Mouse (Mus musculus): Measurements from ENCODE around the gene Dlk1.
"Not testable (repeated sequence)": the region's sequence is repeated elsewhere in the genome, so short reads cannot be mapped to it uniquely, and the experiment has no call there.

Dlk1 gene

GRCm38 (mm10) chr12:109486525-109486924 lies 33.9 kb downstream of the Dlk1 start:
- DNase-seq: not testable (repeated sequence)

- DNase-seq: peak; percentile 76 to 83
Measured at GRCm38 (mm10) chr12:109491701-109492100, 39.1 kb downstream of the Dlk1 start.

GRCm38 (mm10) chr12:109493381-109493780 lies 40.8 kb downstream of the Dlk1 start:
- peak; percentile 36 to 45 for DNase-seq

GRCm38 (mm10) chr12:109495016-109495644 lies 42.5 kb downstream of the Dlk1 start:
- no peak for DNase-seq

- DNase-seq: no peak
Measured at GRCm38 (mm10) chr12:109496397-109496796, 43.8 kb downstream of the Dlk1 start.

GRCm38 (mm10) chr12:109500992-109501391 lies 48.4 kb downstream of the Dlk1 start:
- DNase-seq: no peak

- no peak for DNase-seq
Measured at GRCm38 (mm10) chr12:109502360-109503040, 49.9 kb downstream of the Dlk1 start.

- DNase-seq: no peak
Measured at GRCm38 (mm10) chr12:109507693-109508092, 55.1 kb downstream of the Dlk1 start.

- DNase-seq: no peak
Measured at GRCm38 (mm10) chr12:109508495-109509454, 56.2 kb downstream of the Dlk1 start.

- no peak for DNase-seq
Measured at GRCm38 (mm10) chr12:109509531-109510137, 57.0 kb downstream of the Dlk1 start.

GRCm38 (mm10) chr12:109510247-109510646 lies 57.6 kb downstream of the Dlk1 start:
- DNase-seq: no peak

GRCm38 (mm10) chr12:109511456-109511855 lies 58.8 kb downstream of the Dlk1 start:
- DNase-seq: no peak

GRCm38 (mm10) chr12:109512151-109512907 lies 59.7 kb downstream of the Dlk1 start:
- DNase-seq: no peak

All from cerebellum, adult 18-20 months (tissue).